ENCODE assay signal across 15 mouse cellular contexts in the genomic region with DNA sequence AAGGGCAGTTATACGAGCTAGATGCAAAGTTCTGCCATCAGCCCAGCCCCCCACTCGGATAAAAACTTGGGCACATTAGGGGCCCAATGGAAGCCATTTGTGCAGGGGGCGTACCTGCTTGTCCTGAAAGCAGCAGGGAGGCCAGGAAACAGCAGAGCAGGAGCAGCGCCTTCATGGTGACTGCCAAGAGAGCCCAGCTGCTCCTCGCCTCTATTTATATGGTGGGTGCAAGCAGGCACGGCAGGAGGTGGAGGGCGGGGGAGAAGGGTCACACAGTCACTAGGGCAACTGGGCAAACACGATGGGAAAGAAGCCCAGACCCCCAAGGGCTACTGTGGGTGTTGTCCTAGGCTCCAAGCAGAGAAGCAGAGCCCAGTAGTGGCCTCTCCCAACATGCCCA. TPM values are rescaled to one million over a fixed set of nuclear protein-coding genes. Genes with fewer than 3 reads are reported as not detected.
DNase-seq lines count a peak whose midpoint lies in the region; ATAC-seq and TF ChIP-seq lines count a peak whose summit lies in the region.
"Had no signal": no experiment of that assay in that cellular context is flagged by ENCODE, and none has a peak within 500 bp of the region (broad histone marks: within the 10 kb centered on the region; RNA-seq: fewer than 3 reads in every experiment).

No protein-coding gene starts in this region.

- H3K27me3 ChIP-seq in midbrain, embryonic 10.5 days (ENCODE audit: low read depth, poor library complexity, severe bottlenecking): no peaks in the 10 kb centered on the region
- no peaks in the 10 kb centered on the region for H3K27me3 ChIP-seq in midbrain, embryonic 15.5 days (replicated peaks)
- no peaks in the 10 kb centered on the region for H3K27me3 ChIP-seq in heart, adult 2 months (ENCODE audit: control insufficient read depth, insufficient read depth, low read length)
- H3K27me3 ChIP-seq in forebrain, embryonic 16.5 days (replicated peaks; ENCODE audit: control insufficient read depth, insufficient read depth, low read length): no peaks in the 10 kb centered on the region
- H3K27me3 ChIP-seq: embryonic facial prominence, embryonic 13.5 days; hindbrain, embryonic 15.5 days; kidney, embryonic 15.5 days had no signal

- peaks cover 6% of the 10 kb centered on the region for H3K9me3 ChIP-seq in midbrain, embryonic 10.5 days (replicated peaks)
- H3K9me3 ChIP-seq in midbrain, embryonic 15.5 days: no peaks in the 10 kb centered on the region
- no peaks in the 10 kb centered on the region for H3K9me3 ChIP-seq in forebrain, embryonic 16.5 days (ENCODE audit: control insufficient read depth, low read length)
- H3K9me3 ChIP-seq: embryonic facial prominence, embryonic 13.5 days; hindbrain, embryonic 15.5 days had no signal

- peaks cover 17% of the 10 kb centered on the region for H3K4me1 ChIP-seq in midbrain, embryonic 10.5 days
- no peaks in the 10 kb centered on the region for H3K4me1 ChIP-seq in midbrain, embryonic 15.5 days
- H3K4me1 ChIP-seq in heart, adult 2 months (ENCODE audit: control insufficient read depth, insufficient read depth, low read length): no peaks in the 10 kb centered on the region
- H3K4me1 ChIP-seq in forebrain, embryonic 16.5 days (replicated peaks; ENCODE audit: control insufficient read depth, insufficient read depth, low read length): peaks cover 3% of the 10 kb centered on the region; the same call in 1 of the 2 replicates

- H3K9ac ChIP-seq in midbrain, embryonic 15.5 days: no peak overlapping the region
- peak overlapping the region; percentile 89 for H3K9ac ChIP-seq in heart, adult 2 months (ENCODE audit: low read depth, low read length)
- H3K9ac ChIP-seq in forebrain, embryonic 16.5 days (replicated peaks; ENCODE audit: low read depth, low read length): no peak overlapping the region
- H3K9ac ChIP-seq: embryonic facial prominence, embryonic 13.5 days; hindbrain, embryonic 15.5 days; kidney, embryonic 15.5 days; lung, embryonic 14.5 days had no signal

- ATAC-seq in midbrain, embryonic 15.5 days (replicated peaks): no peak
- ATAC-seq in forebrain, embryonic 16.5 days: no peak

- no peak overlapping the region for H3K4me2 ChIP-seq in midbrain, embryonic 15.5 days
- H3K4me2 ChIP-seq in forebrain, embryonic 16.5 days (ENCODE audit: low read length): no peak overlapping the region
- H3K4me2 ChIP-seq: embryonic facial prominence, embryonic 13.5 days; hindbrain, embryonic 15.5 days; kidney, embryonic 15.5 days; lung, embryonic 14.5 days had no signal

- peak; percentile 9; the same call in 1 of the 2 replicates for TF ChIP-seq EP300 in heart, adult 2 months (IDR thresholded peaks at IDR 0.05; ENCODE audit: insufficient read depth, low read depth, low read length)

- TF ChIP-seq CTCF in heart, adult 2 months (IDR thresholded peaks at IDR 0.05): no peak

- H3K4me3 ChIP-seq in midbrain, embryonic 10.5 days: no peak overlapping the region
- H3K4me3 ChIP-seq in midbrain, embryonic 15.5 days: no peak overlapping the region
- H3K4me3 ChIP-seq in heart, adult 2 months: peak overlapping the region; percentile 58
- no peak overlapping the region for H3K4me3 ChIP-seq in forebrain, embryonic 16.5 days (replicated peaks; ENCODE audit: low read length)
- H3K4me3 ChIP-seq: embryonic facial prominence, embryonic 13.5 days; forebrain, embryonic 10.5 days; hindbrain, embryonic 15.5 days; kidney, embryonic 15.5 days had no signal

- 0 out of 2 replicates have a peak, but pooled peaks cover 5% of the 10 kb centered on the region for H3K36me3 ChIP-seq in midbrain, embryonic 10.5 days
- no peaks in the 10 kb centered on the region for H3K36me3 ChIP-seq in midbrain, embryonic 15.5 days (replicated peaks)
- H3K36me3 ChIP-seq in heart, adult 2 months (ENCODE audit: control insufficient read depth, insufficient read depth, low read length): peaks cover 7% of the 10 kb centered on the region
- H3K36me3 ChIP-seq in forebrain, embryonic 16.5 days (ENCODE audit: control insufficient read depth, insufficient read depth): no peaks in the 10 kb centered on the region
- H3K36me3 ChIP-seq: embryonic facial prominence, embryonic 13.5 days; hindbrain, embryonic 15.5 days; kidney, embryonic 15.5 days had no signal

- TF ChIP-seq POLR2A in heart, adult 2 months (IDR thresholded peaks at IDR 0.05; ENCODE audit: insufficient read depth, low read depth, low read length): peak; percentile 92

- DNase-seq in midbrain, embryonic 10.5 days (ENCODE audit: low spot score): no peak
- DNase-seq in heart, adult 2 months: peak; percentile 67 to 72
- peak; percentile 45 to 58 for DNase-seq in heart, postnatal 14 days
- no peak for DNase-seq in left cerebral cortex, adult 18-20 months (ENCODE audit: low spot score in 2 of 2)
- DNase-seq in adrenal gland, postnatal 4 days (ENCODE audit: low spot score in 2 of 2): no peak
- DNase-seq: adrenal gland, postnatal 36 days; cerebellum, postnatal 36 days; liver; lung, embryonic 14.5 days had no signal

- H3K27ac ChIP-seq in midbrain, embryonic 10.5 days (replicated peaks): 0 out of 2 replicates have a peak overlapping the region, but pooled peaks have one; percentile 17
- no peak overlapping the region for H3K27ac ChIP-seq in midbrain, embryonic 15.5 days
- H3K27ac ChIP-seq in heart, adult 2 months: peak overlapping the region; percentile 97
- no peak overlapping the region for H3K27ac ChIP-seq in forebrain, embryonic 16.5 days (ENCODE audit: low read length)
- H3K27ac ChIP-seq: forebrain, embryonic 10.5 days; hindbrain, embryonic 15.5 days had no signal

- intact Hi-C loops in heart, adult 2 months (cut with DNase I): no loop called here
- intact Hi-C loops in heart, postnatal 14 days (cut with DNase I): no loop called here

- WGBS in midbrain, embryonic 10.5 days: 61% methylated on average over 8 of the region's 8 CpGs
- 57% methylated on average over 8 of the region's 8 CpGs for WGBS in midbrain, embryonic 15.5 days
- 55% methylated on average over 8 of the region's 8 CpGs for WGBS in heart, adult 2 months
- WGBS in forebrain, embryonic 16.5 days: 50% methylated on average over 8 of the region's 8 CpGs

- no peaks in the 10 kb centered on the region for H3K79me2 ChIP-seq in heart, adult 2 months (replicated peaks; ENCODE audit: control insufficient read depth, insufficient read depth, low read length)

RNA-seq across cellular contexts. Expression of gene Srl, which starts 18.7 kb away (rescaled TPM):
- 21.0 and 22.1 TPM in 2 replicates for polyA plus RNA-seq in midbrain, embryonic 10.5 days (2016; fragmentation: Nextera tagmentation; extraction: Ambion mirVana)
- polyA plus RNA-seq in midbrain, embryonic 15.5 days (2015; fragmentation: Nextera tagmentation; extraction: Ambion mirVana): 25.4 and 29.3 TPM in 2 replicates
- 100 to 1,000 TPM; 771 to 870 TPM for total RNA-seq in heart, adult 2 months (2021)
- 276 and 575 TPM in 2 replicates for polyA plus RNA-seq in heart, adult 2 months (2012; rRNA removed)
- total RNA-seq in heart, postnatal 14 days (2021): 1,000 to 10,000 TPM; 1,039 to 1,112 TPM
- 1 to 10 TPM; 3.0 to 4.1 TPM for total RNA-seq in left cerebral cortex, adult 18-20 months (2021)
- total RNA-seq in adrenal gland, postnatal 4 days (2021): 10 to 100 TPM; 21.8 to 42.0 TPM
- 45.2 and 48.8 TPM in 2 replicates for polyA plus RNA-seq in forebrain, embryonic 16.5 days (2015; fragmentation: Nextera tagmentation; extraction: Ambion mirVana)

RNA-seq across cellular contexts. Expression of gene Tfap4, which starts 36.8 kb away (rescaled TPM):
- polyA plus RNA-seq in midbrain, embryonic 10.5 days (2016; fragmentation: Nextera tagmentation; extraction: Ambion mirVana): 28.0 and 32.6 TPM in 2 replicates
- 8.1 and 8.4 TPM in 2 replicates for polyA plus RNA-seq in midbrain, embryonic 15.5 days (2015; fragmentation: Nextera tagmentation; extraction: Ambion mirVana)
- 1 to 10 TPM; 3.2 to 3.4 TPM for total RNA-seq in heart, adult 2 months (2021)
- 2.4 and 2.9 TPM in 2 replicates for polyA plus RNA-seq in heart, adult 2 months (2012; rRNA removed)
- 1 to 10 TPM; 3.0 to 3.1 TPM for total RNA-seq in heart, postnatal 14 days (2021)
- total RNA-seq in left cerebral cortex, adult 18-20 months (2021): 1 to 10 TPM; 3.5 to 3.6 TPM
- total RNA-seq in adrenal gland, postnatal 4 days (2021): 10 to 100 TPM; 16.6 to 19.2 TPM
- polyA plus RNA-seq in forebrain, embryonic 16.5 days (2015; fragmentation: Nextera tagmentation; extraction: Ambion mirVana): 13.2 and 14.9 TPM in 2 replicates

Comparison
In these comparisons a context has a peak if more than half of its experiments do, and no peak if none do; other contexts are left out.
1. H3K27ac ChIP-seq: peak in midbrain, embryonic 10.5 days (single experiment) and heart, adult 2 months (single experiment); none in midbrain, embryonic 15.5 days (single experiment) and forebrain, embryonic 16.5 days (single experiment).
2. DNase-seq: peak in heart, adult 2 months (2 of 2) and heart, postnatal 14 days (2 of 2); none in midbrain, embryonic 10.5 days (single experiment), left cerebral cortex, adult 18-20 months (0 of 2) and adrenal gland, postnatal 4 days (0 of 2).
3. RNA of gene Srl, which starts 18.7 kb away (total RNA-seq): 1,039 to 1,112 TPM in heart, postnatal 14 days and 771 to 870 TPM in heart, adult 2 months; 21.8 to 42.0 TPM in adrenal gland, postnatal 4 days and 3.0 to 4.1 TPM in left cerebral cortex, adult 18-20 months; every median in the first group is over 10 times any median in the second.